Mouse (Mus musculus): Measurements from ENCODE around the gene Pir. TPM values are rescaled to one million over a fixed set of nuclear protein-coding genes. Genes with fewer than 3 reads are reported as not detected.
A peak's percentile ranks its signal among the peaks of the same experiment; 100 is the strongest.

Gene Pir
- 1 to 10 TPM; 4.6 to 7.0 TPM for total RNA-seq (2021)
- long read RNA-seq, experiment 1, partial matches to known transcripts: 0 of 3 reads
- long read RNA-seq, experiment 1, other reads (novel, unspliced or antisense): 1 of 3 reads
- long read RNA-seq, experiment 2, partial matches to known transcripts: 0 of 2 reads
- long read RNA-seq, experiment 2, other reads (novel, unspliced or antisense): 0 of 2 reads

DNA sequence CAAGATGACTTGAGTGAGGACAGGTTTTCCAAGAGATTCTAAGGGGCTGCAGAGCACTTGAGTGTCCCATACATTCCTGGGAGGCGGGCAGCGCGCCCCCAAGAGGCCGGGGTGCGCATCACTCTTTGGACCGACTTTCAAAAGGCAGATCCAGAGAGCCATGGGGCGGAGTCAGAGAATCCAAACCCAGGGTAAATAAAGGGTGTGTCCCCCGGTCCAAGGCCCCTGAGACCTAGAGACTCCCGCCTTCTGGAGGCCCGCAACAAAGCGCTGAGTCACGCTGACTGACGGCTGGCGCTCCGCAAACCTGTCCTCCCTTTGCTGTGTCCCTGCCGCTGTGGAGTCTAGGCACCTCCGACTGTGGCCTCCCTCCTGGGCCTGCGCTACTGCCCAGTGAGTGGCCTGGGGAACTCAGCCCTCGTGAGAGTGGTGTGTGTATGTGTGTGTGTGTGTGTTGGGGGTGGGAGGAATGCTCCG is at the start of gene Pir:
Gene Pir (plus strand): TSS at position 87 of the 477 bp plus-strand sequence.
- intact Hi-C loops (cut with DNase I): no loop called here
- peak within 1 kb of the TSS; percentile 72 for H3K27ac ChIP-seq
- peak within 1 kb of the TSS; percentile 71 for H3K4me3 ChIP-seq
- DNase-seq: peak; percentile 65
- peak; percentile 61 for TF ChIP-seq CTCF (IDR thresholded peaks at IDR 0.05)

DNA sequence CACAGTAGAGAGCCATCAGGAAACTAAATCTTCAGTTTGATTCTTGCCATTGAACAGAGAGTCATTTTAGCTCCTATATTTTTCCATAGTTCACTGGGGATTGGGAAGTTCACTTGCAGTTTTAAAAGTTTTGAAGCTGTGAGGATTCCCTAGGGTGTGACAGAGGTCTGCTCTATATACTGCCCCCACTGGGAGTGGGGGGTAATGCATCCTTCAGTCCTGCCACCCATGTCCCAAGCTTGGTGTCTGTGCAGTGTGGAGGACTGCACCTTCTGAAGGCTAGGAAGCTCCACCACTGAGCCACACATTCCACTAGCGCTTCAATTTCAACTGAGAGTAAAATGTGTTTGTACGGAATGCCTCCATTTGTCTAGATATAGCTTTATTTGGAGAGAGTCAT is 47.2 kb upstream of the Pir start:
- H3K27ac ChIP-seq: no peak overlapping the region
- peak; percentile 45 for TF ChIP-seq CTCF (IDR thresholded peaks at IDR 0.05)
- no peak overlapping the region for H3K4me3 ChIP-seq
- intact Hi-C loops (cut with DNase I): no loop called here
- DNase-seq: no peak

DNA sequence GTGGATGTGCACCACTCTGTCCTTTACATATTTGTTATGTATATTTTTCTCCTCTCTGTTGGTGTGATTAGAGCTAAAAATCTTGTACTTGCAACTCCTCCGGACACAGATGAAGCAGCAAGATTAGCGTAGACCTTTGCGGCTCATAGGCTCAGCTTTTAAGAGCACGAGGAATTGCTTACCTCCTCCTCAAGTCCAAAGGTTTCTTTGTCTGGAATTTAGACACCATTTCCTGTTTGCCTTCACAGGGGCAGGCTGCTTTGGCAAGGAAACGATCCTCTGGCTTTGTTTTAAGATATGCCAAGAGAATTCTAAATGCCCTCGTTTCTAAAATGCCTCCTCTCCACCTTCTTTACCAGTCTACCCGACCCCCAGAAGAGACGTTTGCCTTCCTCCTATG is 35.8 kb upstream of the Pir start:
- no peak for DNase-seq
- Histone ChIP-seq H3K27ac (no peak overlapping the region), H3K4me3 (no peak overlapping the region)
- intact Hi-C loops (cut with DNase I): no loop called here
- TF ChIP-seq CTCF (IDR thresholded peaks at IDR 0.05): no peak

DNA sequence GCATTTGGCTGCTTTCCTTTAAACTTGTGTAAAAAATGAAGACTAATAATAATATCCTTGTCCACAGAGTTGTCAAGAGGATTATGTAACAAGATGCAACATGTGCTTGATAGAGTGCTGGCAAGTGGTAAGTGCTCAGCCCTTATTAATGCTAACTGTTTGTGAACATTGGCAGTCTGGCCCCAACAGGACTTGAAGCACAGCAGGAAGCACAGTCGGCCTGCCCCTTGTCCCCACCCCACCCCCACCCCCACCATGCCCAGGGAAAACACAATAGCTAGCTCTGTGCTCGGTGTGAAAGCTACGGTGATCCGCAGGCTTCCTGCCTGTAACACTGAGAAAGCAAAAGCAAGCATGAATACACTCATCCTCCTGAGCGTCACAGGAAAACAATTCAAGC is 23.5 kb upstream of the Pir start:
- no peak for TF ChIP-seq CTCF (IDR thresholded peaks at IDR 0.05)
- no peak for DNase-seq
- intact Hi-C loops (cut with DNase I): no loop called here
- Histone ChIP-seq H3K4me3 (no peak overlapping the region), H3K27ac (no peak overlapping the region)

DNA sequence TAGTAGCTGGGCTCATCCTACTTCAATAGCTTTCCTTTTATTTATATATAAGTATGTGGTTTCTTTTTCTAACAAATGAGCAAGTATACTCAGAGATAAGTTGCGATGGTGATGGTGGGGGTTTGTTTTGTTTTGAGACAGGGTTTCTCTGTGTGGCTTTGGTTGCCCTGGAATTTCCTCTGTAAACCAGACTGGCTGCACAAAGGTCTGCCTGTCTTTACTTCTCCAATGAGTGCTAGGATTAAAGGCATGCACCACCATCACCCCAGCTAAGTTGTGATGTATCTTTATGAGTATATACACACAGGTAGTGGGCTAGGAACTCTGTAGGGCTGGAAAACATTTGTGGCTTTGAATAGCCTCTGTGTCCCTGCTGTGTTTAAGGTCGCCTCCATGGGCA is 22.4 kb upstream of the Pir start:
- Histone ChIP-seq H3K27ac (no peak overlapping the region), H3K4me3 (no peak overlapping the region)
- DNase-seq: no peak
- intact Hi-C loops (cut with DNase I): no loop called here
- TF ChIP-seq CTCF (IDR thresholded peaks at IDR 0.05): no peak

DNA sequence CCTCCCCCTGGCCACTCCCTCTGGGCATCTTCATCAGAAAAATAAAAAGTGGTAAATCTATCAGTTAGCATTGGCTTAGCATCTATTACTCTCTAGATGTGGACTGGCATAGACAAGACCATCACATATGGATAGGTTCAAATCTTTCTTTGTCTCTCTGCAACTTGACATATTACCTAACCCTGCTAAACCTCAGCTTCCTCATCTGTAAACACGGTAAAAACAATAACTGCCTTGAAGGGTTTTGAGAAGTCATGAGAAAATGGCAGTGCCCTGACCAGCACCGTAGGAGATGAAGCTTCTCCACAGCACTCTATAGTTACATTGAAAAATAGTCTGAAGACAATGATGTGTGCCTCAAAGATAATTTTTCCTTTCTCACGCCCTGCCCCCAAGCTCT is 12.6 kb upstream of the Pir start:
- DNase-seq: no peak
- H3K27ac ChIP-seq: no peak overlapping the region
- intact Hi-C loops (cut with DNase I): no loop called here
- H3K4me3 ChIP-seq: no peak overlapping the region
- no peak for TF ChIP-seq CTCF (IDR thresholded peaks at IDR 0.05)

DNA sequence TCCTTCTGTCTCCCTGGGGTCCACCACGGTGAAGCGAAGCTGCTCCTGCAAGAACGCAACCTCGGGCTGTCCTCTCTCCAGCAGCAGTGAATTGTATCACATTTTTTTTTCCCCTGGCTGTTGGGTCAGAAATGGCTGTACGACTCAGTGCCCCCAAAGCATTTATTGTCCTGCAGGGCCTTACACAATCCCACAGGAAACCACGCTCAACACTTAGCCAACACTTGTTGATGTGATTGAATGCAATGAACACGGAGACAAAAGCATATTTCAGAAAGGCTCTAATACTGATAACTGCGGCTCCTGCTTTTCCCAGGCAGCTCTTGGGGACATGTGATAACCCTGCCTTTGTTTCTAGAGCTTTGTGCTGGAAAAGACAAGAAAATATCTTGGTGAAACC is 11.1 kb upstream of the Pir start, which contains the start of gene Bmx:
Gene Bmx (minus strand): TSS at position 137 of the 400 bp plus-strand sequence.
- intact Hi-C loops (cut with DNase I): no loop called here
- no peak within 1 kb of the TSS for H3K27ac ChIP-seq
- H3K4me3 ChIP-seq: no peak within 1 kb of the TSS
- no peak for TF ChIP-seq CTCF (IDR thresholded peaks at IDR 0.05)
- DNase-seq: no peak

DNA sequence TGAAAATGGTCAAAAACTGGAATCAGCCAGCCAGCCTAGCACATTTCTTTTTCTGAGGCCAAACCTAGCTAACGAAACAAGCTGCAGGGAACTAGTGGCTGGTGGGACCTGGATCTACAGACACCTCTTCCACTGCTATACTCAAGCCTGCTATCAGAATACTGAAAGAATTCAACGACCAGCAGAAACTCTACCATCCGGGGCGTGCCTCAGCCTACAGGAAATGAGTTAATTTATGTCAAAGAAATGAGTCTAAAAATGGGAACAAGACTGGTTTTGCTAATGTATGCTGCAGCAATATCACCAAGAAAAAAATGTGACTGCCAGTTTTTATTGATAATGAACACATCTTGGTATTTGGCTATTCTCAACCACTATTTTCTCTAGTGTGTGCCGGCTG is 10.5 kb upstream of the Pir start:
- no peak overlapping the region for H3K4me3 ChIP-seq
- intact Hi-C loops (cut with DNase I): no loop called here
- no peak for DNase-seq
- no peak for TF ChIP-seq CTCF (IDR thresholded peaks at IDR 0.05)
- H3K27ac ChIP-seq: no peak overlapping the region

DNA sequence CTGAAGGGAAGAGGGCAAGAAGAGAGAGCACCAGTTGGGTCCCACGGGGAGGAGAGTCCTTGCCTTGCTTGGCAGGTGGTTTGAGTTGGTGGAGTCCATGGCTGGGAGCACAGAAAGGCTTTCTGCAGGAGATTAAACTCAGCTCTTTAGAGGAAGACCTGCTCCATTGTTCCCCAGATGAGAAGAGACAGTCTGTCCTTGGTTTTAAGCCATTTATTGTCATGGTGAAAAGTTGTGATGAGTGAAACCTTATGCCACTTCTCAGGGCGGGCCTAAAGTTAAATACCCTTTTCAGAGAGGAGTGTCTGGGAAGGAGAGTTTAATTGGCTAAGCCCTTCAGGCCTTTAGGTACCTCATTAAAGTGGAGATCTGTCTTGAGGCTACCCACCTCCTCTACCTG is 6.9 kb upstream of the Pir start:
- Histone ChIP-seq H3K4me3 (no peak overlapping the region), H3K27ac (no peak overlapping the region)
- no peak for TF ChIP-seq CTCF (IDR thresholded peaks at IDR 0.05)
- no peak for DNase-seq
- intact Hi-C loops (cut with DNase I): no loop called here

DNA sequence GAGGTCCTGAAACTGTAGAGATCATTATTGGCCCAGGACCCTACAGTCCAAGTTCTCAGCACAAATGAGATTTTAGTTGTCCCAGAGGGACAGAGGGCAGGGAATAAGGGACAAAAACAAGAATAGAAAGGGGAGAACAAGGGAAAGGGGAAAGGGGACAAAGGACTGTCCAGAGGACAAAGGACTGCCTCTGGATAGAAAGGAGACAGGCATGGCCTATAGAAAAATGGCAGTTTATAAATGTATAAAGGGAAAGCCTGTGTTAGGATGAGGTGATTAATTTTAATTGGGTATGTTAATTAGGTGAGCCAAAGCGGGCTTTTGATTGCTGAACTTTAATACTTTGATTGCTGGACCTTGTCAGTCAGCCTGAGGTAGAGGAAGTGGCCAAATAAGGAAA is 4.3 kb upstream of the Pir start:
- TF ChIP-seq CTCF (IDR thresholded peaks at IDR 0.05): no peak
- intact Hi-C loops (cut with DNase I): no loop called here

DNA sequence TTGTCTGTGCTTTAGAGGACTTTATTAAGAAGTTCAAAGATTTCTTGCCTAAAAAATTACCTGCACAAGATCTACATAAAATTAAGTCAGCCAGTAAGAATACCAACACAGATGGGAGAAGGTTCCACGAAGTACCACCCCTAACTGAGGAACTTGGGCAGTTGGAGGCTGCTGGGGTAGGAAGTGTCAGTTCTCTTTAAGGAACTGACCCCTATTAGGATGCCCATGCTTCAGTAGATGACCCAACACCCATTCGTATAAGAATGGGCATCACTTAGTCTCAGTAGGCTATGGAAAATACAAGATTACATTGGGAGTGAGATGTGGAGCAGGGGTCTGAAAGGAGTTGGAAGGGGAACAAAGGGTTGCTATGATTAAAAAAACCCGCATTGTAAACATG is 1.4 kb downstream of the Pir start:
- intact Hi-C loops (cut with DNase I): no loop called here
- TF ChIP-seq CTCF (IDR thresholded peaks at IDR 0.05): no peak
- no peak overlapping the region for H3K4me3 ChIP-seq
- H3K27ac ChIP-seq: no peak overlapping the region
- no peak for DNase-seq

More for the DNA sequence above, 4.3 kb upstream of the Pir start:
- no peak overlapping the region for H3K4me3 ChIP-seq
- no peak for DNase-seq
- no peak overlapping the region for H3K27ac ChIP-seq

DNA sequence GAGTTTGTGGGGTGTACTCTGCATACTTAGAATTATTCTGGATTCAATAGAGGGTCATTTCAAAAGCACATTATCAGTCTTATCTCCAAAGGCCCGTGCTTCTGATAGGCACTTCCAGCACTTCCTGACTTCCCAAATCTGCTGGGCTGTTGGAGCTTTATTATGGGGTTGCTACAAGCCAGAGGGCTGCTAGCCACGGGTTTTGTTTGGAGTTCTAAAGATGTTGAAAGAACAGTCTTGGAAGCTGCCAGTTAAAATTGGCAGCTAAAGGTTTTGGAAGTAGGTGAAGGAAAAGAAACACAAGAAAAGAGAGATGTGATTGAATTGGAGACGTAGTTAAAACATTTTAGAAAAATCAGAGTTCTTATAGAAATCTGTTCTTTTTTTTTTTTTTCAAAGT is 6.4 kb downstream of the Pir start:
- Histone ChIP-seq H3K4me3 (no peak overlapping the region), H3K27ac (no peak overlapping the region)
- TF ChIP-seq CTCF (IDR thresholded peaks at IDR 0.05): no peak
- intact Hi-C loops (cut with DNase I): no loop called here
- DNase-seq: peak; percentile 21

DNA sequence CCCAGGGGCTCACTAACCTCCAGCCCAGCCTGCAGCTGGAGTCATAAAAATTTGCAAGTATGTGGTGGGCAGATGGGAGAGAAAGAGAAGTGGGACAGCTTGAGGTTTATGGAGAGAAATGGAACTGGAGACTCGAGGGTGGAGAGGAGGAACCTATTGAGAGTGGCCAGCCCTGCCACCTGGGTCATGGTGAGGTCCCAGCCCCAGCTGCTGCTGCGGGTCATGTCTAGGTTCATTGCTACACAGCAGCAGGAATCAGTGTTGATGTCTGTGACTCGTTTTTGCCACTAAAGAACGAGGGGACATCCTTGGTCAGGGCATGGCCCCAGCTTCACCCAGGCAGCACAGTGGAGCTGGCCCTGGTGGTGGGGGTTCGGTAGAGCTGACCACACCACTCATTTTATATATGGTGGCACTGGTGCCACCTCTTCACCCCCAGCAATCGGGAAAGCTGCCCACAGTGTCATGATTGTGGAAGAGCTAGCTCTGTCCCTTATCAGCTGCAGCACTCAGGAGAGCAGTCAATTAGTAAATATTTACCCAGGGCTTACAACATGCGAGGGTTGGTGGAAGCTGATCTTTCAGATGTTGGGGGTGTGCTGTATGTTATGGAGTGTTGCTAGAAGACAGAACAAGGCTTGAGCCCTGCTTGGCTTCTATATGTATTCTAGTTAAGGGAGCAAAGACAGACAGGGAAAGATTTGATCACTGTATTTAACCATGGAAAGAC is 11.9 kb downstream of the Pir start:
- intact Hi-C loops (cut with DNase I): no loop called here
- H3K4me3 ChIP-seq: no peak overlapping the region
- DNase-seq: no peak
- H3K27ac ChIP-seq: no peak overlapping the region
- no peak for TF ChIP-seq CTCF (IDR thresholded peaks at IDR 0.05)

DNA sequence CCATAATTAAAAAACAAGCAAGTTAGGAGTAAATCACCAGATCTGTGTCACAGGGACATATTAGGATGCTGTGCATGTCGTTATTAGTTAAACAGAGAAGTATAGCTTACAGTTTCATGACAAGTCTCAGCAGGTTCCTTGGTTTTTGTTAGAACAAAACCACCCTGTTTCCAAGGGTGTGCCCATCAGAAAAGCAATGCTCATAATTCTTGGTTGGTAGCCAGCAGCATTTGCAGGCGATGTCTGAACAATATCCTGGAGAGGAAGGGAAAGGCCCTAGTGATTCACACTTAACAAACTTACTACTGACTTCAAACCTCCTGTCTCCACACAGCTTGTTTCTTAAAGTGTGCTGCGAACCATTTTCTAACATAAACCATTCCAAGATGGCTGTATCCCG is 14.6 kb downstream of the Pir start:
- intact Hi-C loops (cut with DNase I): no loop called here
- H3K27ac ChIP-seq: no peak overlapping the region

More for the DNA sequence above, 14.6 kb downstream of the Pir start:
- DNase-seq: no peak
- no peak overlapping the region for H3K4me3 ChIP-seq
- no peak for TF ChIP-seq CTCF (IDR thresholded peaks at IDR 0.05)
